Mouse (Mus musculus) adrenal gland, postnatal 14 days (tissue): Measurements from ENCODE around the gene Ppp2r5e. TPM values are rescaled to one million over a fixed set of nuclear protein-coding genes. Genes with fewer than 3 reads are reported as not detected.

Experiments
- DNase-seq: peaks from one replicate; pipeline ENCODE4 v3.0.0; 2021; ENCODE audit warnings: mixed read lengths
- long read RNA-seq, 2 experiments: library from polyadenylated mRNA; stranded (forward); transcript quantifications; one replicate each; pipeline ENCODE4 v2.0.0; 2021
- total RNA-seq: library from RNA; stranded (reverse); gene quantifications from 2 replicates; pipeline ENCODE4 v1.2.3, GENCODE M21; 2021

The Ppp2r5e gene
- 44.4 and 47.5 TPM in 2 replicates for total RNA-seq
- long read RNA-seq, experiment 1, full-length matches to known transcripts, result 39 of 48 reads
- long read RNA-seq, experiment 1, partial matches to known transcripts, result 2 of 48 reads
- long read RNA-seq, experiment 1, other reads (novel, unspliced or antisense), result 7 of 48 reads
- long read RNA-seq, experiment 2, full-length matches to known transcripts, result 28 of 38 reads
- long read RNA-seq, experiment 2, partial matches to known transcripts, result 2 of 38 reads
- long read RNA-seq, experiment 2, other reads (novel, unspliced or antisense), result 8 of 38 reads

- DNase-seq, result peak; percentile 100
These were observed at the start of gene Ppp2r5e for GRCm38 (mm10) chr12:75596154-75597002. Ppp2r5e (minus strand) TSS chr12:75596245.

- DNase-seq, result no peak
These were observed 49.7 kb upstream of the Ppp2r5e start for GRCm38 (mm10) chr12:75645780-75646179.

DNA sequence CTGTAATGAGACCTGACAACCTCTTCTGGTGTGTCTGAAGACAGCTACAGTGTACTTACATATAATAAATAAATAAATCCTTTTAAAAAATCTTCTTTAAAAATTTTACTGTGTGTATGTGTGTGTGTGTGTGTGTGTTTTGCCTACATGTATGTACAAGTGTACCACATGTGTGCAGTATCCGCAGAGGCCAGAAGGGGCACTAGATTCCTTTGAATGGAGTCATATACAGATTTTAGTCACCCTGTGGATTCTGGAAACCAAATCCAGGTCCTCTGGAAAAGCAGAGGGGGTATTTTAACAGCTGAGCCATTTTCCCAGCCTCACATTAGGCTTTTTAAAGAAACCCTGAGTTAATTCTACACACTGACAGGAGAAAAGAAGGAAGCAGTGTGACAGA is 45.7 kb upstream of the Ppp2r5e start:
- no peak for DNase-seq

GRCm38 (mm10) chr12:75638345-75638744 is 42.3 kb upstream of the Ppp2r5e start:
- no peak for DNase-seq

- no peak for DNase-seq
These were observed 41.1 kb upstream of the Ppp2r5e start for GRCm38 (mm10) chr12:75637103-75637502.

GRCm38 (mm10) chr12:75635771-75636430 is 39.9 kb upstream of the Ppp2r5e start:
- DNase-seq, result peak; percentile 58

DNA sequence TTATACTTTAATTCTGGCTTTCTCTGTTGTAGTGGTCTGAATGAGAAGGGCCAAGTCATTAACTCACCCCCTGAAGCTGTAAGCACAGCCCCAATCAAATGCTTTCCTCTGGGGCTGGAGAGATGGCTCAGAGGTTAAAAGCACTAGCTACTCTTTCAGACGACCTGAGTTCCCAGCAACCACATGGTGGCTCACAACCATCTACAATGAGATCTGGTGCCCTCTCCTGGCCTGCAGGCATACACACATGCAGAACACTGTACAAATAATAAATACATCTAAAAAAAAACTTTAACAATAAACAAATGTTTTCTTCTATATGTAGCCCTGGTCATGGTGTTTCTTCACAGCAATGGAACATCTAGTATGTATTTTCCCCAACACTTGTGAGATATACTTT is 33.6 kb upstream of the Ppp2r5e start:
- no peak for DNase-seq

DNA sequence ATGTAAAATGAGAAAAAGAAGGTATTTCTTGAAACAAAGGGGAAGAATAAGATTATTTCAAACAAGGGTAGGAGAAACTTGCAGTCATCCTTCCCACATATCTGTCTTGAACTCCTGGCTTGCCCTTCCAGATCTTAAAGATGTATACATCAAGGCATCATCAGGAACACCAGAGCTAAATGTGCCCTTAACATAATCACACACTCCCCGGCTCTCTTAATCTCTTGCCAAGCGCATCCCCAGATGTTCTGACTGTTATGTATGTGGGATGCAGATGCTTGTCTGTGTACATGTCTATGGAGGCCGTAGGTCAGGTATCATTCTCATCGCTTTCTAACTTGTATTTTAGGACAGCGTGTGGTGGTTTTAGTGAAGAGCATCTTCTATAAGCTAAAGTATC is 27.2 kb upstream of the Ppp2r5e start:
- DNase-seq, result no peak

DNA sequence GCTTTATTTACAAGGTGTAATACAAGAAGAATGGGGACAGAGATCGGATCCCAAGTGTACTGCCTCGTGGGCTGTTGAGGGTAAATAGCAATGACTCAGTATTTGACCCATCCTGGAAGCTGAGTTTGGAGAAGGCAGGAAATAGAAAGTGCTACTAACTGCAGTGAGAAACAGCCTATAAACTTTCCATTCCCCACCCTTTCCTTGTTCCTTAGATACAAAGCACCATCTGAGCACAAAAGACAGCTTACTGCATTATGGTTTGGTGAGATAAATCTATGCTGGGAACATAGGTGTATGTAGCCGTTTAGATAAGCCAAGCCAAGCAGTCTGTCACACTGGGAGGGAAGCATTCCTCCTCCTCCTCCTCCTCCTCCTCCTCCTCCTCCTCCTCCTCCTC is 26.8 kb upstream of the Ppp2r5e start:
- DNase-seq, result no peak

GRCm38 (mm10) chr12:75616841-75617240 is 20.8 kb upstream of the Ppp2r5e start:
- no peak for DNase-seq

GRCm38 (mm10) chr12:75616158-75616791 is 20.2 kb upstream of the Ppp2r5e start:
- peak; percentile 35 for DNase-seq

GRCm38 (mm10) chr12:75615556-75615955 is 19.5 kb upstream of the Ppp2r5e start:
- DNase-seq, result no peak

DNA sequence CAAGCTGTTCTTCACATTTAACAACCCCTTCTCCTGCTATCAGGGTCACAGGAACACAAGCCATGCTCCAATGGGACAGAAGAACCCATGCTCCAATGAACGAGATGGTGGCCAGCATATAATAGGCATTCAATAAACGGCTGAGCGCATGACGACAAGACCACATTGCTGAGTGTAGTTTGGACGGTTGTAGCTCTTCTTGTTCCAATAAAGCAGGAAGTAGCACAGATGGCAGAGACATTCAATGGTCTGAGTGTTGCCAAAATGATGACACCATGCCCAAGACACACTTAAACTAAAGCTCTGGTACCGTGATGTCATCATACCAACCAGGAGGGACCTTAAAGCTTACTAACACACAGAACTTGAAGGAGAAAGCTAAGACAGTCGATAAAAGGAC is 16.7 kb upstream of the Ppp2r5e start:
- DNase-seq, result no peak

- DNase-seq, result peak; percentile 69
These were observed 3.4 kb upstream of the Ppp2r5e start for GRCm38 (mm10) chr12:75599490-75599889.

- no peak for DNase-seq
These were observed 2.9 kb upstream of the Ppp2r5e start for GRCm38 (mm10) chr12:75598988-75599387.

DNA sequence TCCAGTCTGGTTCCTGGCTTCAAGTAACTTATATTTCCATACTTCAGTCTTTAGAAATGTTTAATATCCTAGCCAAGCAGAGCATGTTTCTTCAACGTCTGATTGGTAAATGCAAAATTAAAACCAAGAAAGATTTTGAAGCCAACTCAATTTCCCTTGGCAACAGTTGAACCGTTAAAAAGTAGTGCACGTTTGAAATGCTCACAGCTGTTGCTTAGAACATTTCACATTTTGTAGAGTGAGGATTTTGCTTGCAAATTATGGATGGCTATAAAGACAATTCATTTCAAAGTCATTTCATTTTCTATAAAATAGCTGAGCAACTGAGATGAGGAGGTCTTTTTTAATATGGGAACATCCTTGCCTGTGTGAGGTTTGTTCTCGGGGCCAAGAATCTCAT is 1.7 kb upstream of the Ppp2r5e start:
- no peak for DNase-seq

- peak; percentile 63 for DNase-seq
These were observed 523 bp downstream of the Ppp2r5e start for GRCm38 (mm10) chr12:75595291-75596153.

GRCm38 (mm10) chr12:75594404-75594803 is 1.6 kb downstream of the Ppp2r5e start:
- DNase-seq, result no peak

- DNase-seq, result no peak
These were observed 2.2 kb downstream of the Ppp2r5e start for GRCm38 (mm10) chr12:75593817-75594216.

- no peak for DNase-seq
These were observed 8.5 kb downstream of the Ppp2r5e start for GRCm38 (mm10) chr12:75587501-75587900.

- DNase-seq, result no peak
These were observed 12.3 kb downstream of the Ppp2r5e start for GRCm38 (mm10) chr12:75583776-75584175.

DNA sequence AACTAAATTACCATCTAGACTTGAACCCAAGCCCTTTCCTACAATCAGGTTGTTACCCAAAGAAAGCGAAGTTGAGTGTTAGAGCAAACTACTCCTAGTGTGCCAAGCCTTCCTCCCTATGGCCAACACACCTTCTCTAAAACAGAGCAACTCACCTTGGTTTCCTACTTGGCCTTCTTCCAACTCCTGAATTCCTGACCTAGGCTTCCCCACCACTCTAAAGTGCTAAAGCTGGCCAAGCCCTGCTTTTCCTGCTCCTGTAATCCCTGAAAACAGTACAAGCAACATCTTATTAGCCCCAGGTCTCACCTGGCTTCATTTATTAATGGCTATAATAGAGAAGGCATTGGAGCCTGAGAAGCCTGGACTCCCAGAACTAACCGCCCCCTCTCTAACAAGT is 17.0 kb downstream of the Ppp2r5e start:
- no peak for DNase-seq
